Mouse (Mus musculus): ENCODE data around the gene 9430097D07Rik. TPM values are rescaled to one million over a fixed set of nuclear protein-coding genes. Genes with fewer than 3 reads are reported as not detected.

The 9430097D07Rik gene
- polyA plus RNA-seq, 1 experiment = 1.0 TPM

- Histone ChIP-seq H3K27ac (ENCODE audit: insufficient read depth, low read length) (no peak overlapping the region), H3K4me1 (ENCODE audit: control insufficient read depth, insufficient read depth, low read length) (no peaks in the 10 kb centered on the region; the same call in 1 of the 2 replicates), H3K4me3 (ENCODE audit: insufficient read depth, low read length) (no peak overlapping the region)
- no peak for TF ChIP-seq CTCF (IDR thresholded peaks at IDR 0.05; ENCODE audit: extremely low read depth, insufficient read depth, low read length)
- TF ChIP-seq POLR2A (IDR thresholded peaks at IDR 0.05; ENCODE audit: extremely low read depth, insufficient read depth, low read length) = no peak
Measured at GRCm38 (mm10) chr2:32549764-32550163, 25.7 kb downstream of the 9430097D07Rik start.

DNA sequence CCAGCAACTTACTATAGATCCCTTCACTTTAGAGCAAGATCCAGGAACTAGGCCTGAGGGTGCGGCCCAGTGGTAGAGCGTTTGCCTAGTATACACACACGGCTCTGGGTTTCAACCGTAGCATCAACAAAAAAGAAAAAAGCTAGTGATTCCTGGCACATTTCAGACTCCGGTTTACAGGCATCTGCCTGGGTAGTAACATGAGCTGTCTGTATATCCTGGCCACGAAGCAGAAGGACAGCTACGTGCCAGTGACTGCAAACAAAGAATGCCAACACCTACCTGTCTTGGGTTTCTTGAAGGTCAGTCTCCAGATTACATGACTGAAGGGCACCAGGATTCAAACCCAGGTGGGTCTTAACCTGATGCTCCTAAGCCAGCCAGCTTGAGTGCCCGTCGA, 26.3 kb downstream of the 9430097D07Rik start:
- H3K27ac ChIP-seq (ENCODE audit: insufficient read depth, low read length) = no peak overlapping the region
- H3K4me1 ChIP-seq (ENCODE audit: control insufficient read depth, insufficient read depth, low read length) = no peaks in the 10 kb centered on the region; the same call in 1 of the 2 replicates
- no peak for TF ChIP-seq POLR2A (IDR thresholded peaks at IDR 0.05; ENCODE audit: extremely low read depth, insufficient read depth, low read length)
- TF ChIP-seq CTCF (IDR thresholded peaks at IDR 0.05; ENCODE audit: extremely low read depth, insufficient read depth, low read length) = no peak
- no peak overlapping the region for H3K4me3 ChIP-seq (ENCODE audit: insufficient read depth, low read length)

DNA sequence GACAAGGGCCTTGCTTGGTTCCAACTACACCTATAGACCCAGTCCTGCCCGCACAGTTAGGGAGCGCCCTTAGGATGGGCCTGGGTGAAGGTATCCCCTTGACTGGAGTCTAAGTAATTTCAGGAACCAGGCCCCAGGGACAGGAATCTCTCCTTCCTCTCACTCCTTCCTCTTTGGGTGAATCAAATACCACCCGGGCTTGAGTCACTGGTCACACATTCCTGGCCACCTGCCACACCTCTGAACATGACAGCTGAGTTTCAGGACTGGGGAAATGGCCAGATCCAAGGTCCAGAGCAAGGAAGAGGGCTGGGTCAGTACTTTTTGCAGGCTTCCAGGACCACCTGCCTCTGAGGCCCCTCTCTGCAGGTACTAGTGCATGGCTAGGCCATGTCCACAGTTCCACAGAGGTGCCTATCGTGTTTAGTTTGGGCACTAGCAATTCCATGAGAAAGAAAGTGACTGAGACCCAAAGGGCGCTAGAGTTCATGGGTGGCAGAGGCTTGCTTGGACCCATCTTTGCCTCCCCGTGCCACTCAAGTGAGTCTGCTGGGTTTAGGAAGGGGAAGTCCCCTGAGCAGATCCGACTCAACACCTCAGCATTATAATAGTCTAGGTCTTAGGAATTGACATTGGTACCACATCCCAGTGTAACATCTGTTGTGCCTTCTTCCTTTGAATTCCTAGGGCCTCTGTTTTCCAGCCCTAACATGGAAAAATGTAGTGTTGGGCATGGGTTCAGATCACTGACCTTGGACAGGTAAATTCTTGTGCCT, 27.3 kb downstream of the 9430097D07Rik start:
- TF ChIP-seq POLR2A (IDR thresholded peaks at IDR 0.05; ENCODE audit: extremely low read depth, insufficient read depth, low read length) (no peak), CTCF (IDR thresholded peaks at IDR 0.05; ENCODE audit: extremely low read depth, insufficient read depth, low read length) (no peak)
- H3K27ac ChIP-seq (ENCODE audit: insufficient read depth, low read length) = no peak overlapping the region
- H3K4me3 ChIP-seq (ENCODE audit: insufficient read depth, low read length) = no peak overlapping the region
- no peaks in the 10 kb centered on the region; the same call in 1 of the 2 replicates for H3K4me1 ChIP-seq (ENCODE audit: control insufficient read depth, insufficient read depth, low read length)

- no peak overlapping the region for H3K27ac ChIP-seq (ENCODE audit: insufficient read depth, low read length)
- no peak overlapping the region for H3K4me3 ChIP-seq (ENCODE audit: insufficient read depth, low read length)
- H3K4me1 ChIP-seq (ENCODE audit: control insufficient read depth, insufficient read depth, low read length) = no peaks in the 10 kb centered on the region; the same call in 1 of the 2 replicates
- TF ChIP-seq POLR2A (IDR thresholded peaks at IDR 0.05; ENCODE audit: extremely low read depth, insufficient read depth, low read length) = no peak
- no peak for TF ChIP-seq CTCF (IDR thresholded peaks at IDR 0.05; ENCODE audit: extremely low read depth, insufficient read depth, low read length)
Measured at GRCm38 (mm10) chr2:32547380-32547779, 28.1 kb downstream of the 9430097D07Rik start.

GRCm38 (mm10) chr2:32546951-32547350, 28.5 kb downstream of the 9430097D07Rik start:
- TF ChIP-seq POLR2A (IDR thresholded peaks at IDR 0.05; ENCODE audit: extremely low read depth, insufficient read depth, low read length) (no peak), CTCF (IDR thresholded peaks at IDR 0.05; ENCODE audit: extremely low read depth, insufficient read depth, low read length) (no peak)
- Histone ChIP-seq H3K4me3 (ENCODE audit: insufficient read depth, low read length) (no peak overlapping the region), H3K4me1 (ENCODE audit: control insufficient read depth, insufficient read depth, low read length) (no peaks in the 10 kb centered on the region; the same call in 1 of the 2 replicates), H3K27ac (ENCODE audit: insufficient read depth, low read length) (no peak overlapping the region)

DNA sequence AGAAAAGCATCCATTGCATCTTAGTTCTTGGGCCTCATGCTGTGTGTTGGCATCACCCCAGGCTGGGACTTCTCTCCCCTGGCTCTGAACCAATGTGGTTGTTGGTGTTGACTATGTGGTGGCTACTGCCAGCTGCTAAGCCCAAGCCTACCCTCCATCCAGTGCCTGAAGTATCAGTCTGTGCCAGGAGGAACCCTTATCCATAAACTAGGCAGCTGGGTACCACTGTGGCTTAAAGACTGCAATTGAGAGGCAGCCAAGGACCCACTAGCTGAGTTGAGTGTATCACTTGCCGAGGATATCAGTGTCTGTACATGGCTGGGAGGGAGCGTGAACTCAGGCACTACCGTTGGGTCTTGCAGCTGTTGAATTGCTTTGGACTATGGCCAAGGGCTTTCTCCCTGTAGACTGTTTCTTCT, 32.4 kb downstream of the 9430097D07Rik start:
- Histone ChIP-seq H3K4me1 (ENCODE audit: control insufficient read depth, insufficient read depth, low read length) (peaks cover 4% of the 10 kb centered on the region; the same call in 1 of the 2 replicates), H3K27ac (ENCODE audit: insufficient read depth, low read length) (peak overlapping the region; percentile 13; the same call in 1 of the 2 replicates), H3K4me3 (ENCODE audit: insufficient read depth, low read length) (no peak overlapping the region)
- no peak for TF ChIP-seq POLR2A (IDR thresholded peaks at IDR 0.05; ENCODE audit: extremely low read depth, insufficient read depth, low read length)
- TF ChIP-seq CTCF (IDR thresholded peaks at IDR 0.05; ENCODE audit: extremely low read depth, insufficient read depth, low read length) = no peak

DNA sequence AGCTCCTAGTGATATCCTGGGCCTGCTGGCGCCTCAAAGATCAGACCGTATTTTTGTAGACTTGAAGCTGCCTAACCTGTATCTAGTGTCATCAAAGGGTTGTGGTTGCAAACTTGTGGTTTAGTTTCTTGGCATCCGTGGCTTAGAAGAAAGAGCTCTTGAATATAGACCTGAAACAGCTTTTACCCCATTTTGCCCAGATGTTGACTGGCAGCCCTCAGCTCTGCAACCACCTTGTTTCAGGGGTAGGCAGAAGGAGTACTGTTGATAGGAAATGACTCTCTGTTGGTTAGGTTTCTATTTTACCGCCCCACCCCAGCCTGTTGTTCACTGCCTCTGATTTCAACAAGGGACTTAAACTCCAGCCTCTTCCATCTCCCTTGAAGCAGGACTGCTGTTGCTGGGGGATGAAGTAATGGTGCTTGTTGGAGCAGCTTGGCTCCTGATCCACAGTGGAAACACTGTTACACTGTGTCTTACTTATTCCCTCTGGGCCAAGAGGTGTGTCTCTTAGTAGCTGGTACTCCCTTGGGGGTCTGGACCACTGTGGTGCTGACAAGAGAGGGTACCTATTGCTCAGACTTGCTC, 33.4 kb downstream of the 9430097D07Rik start:
- H3K27ac ChIP-seq (ENCODE audit: insufficient read depth, low read length) = peak overlapping the region; percentile 51; the same call in 1 of the 2 replicates
- H3K4me3 ChIP-seq (ENCODE audit: insufficient read depth, low read length) = no peak overlapping the region
- TF ChIP-seq CTCF (IDR thresholded peaks at IDR 0.05; ENCODE audit: extremely low read depth, insufficient read depth, low read length) = no peak
- no peak for TF ChIP-seq POLR2A (IDR thresholded peaks at IDR 0.05; ENCODE audit: extremely low read depth, insufficient read depth, low read length)
- peaks cover 4% of the 10 kb centered on the region; the same call in 1 of the 2 replicates for H3K4me1 ChIP-seq (ENCODE audit: control insufficient read depth, insufficient read depth, low read length)

DNA sequence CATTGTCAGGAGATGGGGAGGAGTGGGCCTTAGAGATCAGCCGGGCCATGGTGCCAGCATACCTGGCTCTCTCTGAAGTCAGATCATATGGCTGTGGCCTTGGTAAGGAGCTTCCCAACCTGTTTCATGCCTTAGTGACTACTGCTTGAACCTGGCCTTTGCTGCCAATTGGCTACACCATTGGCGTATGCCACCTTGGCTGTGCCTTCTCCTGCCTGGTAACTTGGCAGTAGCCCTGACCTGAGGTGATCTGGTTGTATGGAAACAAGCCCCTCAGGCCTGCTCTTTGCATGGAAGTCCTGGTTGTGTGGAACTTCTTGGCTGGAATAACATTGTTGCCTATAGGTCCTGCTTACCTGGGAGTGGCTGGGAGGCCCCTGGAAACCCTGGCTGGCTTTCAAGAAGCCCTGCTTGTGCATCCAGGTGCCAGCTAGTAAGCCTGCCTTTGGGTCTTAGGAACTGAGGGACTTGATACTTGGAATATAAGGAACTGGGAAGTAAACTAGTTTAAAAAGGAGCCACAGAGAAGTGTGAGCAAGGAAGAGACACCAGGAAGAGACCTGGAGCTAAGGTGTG, 34.1 kb downstream of the 9430097D07Rik start:
- peaks cover 4% of the 10 kb centered on the region; the same call in 1 of the 2 replicates for H3K4me1 ChIP-seq (ENCODE audit: control insufficient read depth, insufficient read depth, low read length)

DNA sequence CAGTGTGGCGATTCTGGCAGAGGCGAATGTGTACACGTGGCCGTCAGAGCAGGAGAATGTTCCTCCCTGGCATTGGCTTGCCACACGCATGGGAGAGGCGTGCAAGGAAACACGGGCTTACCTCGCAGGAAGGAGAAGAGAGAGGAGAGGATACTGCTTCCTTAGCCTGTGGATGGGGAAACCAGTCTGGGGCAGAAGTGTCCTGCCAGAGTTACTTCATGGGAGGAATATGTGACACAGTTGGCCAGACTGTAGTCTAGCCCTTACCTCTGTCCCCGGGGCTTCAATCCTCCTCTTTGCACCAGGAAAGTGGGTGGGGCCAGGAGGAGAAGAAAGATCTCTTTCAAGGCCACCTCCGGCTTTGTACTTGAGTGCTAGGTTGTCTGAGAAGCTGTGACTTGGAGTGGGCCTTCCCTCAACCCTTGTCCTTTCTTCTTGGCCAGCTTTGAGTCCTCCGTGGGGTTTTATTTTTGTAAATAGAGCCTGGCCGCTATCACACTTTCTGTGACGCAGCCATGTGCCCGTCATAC, 36.0 kb downstream of the 9430097D07Rik start:
- H3K4me3 ChIP-seq (ENCODE audit: insufficient read depth, low read length) = no peak overlapping the region

More for the DNA sequence above, 34.1 kb downstream of the 9430097D07Rik start:
- Histone ChIP-seq H3K27ac (ENCODE audit: insufficient read depth, low read length) (0 out of 2 replicates have a peak overlapping the region, but pooled peaks have one; percentile 32), H3K4me3 (ENCODE audit: insufficient read depth, low read length) (no peak overlapping the region)
- TF ChIP-seq CTCF (IDR thresholded peaks at IDR 0.05; ENCODE audit: extremely low read depth, insufficient read depth, low read length) (no peak), POLR2A (IDR thresholded peaks at IDR 0.05; ENCODE audit: extremely low read depth, insufficient read depth, low read length) (no peak)

More for the DNA sequence above, 36.0 kb downstream of the 9430097D07Rik start:
- Histone ChIP-seq H3K27ac (ENCODE audit: insufficient read depth, low read length) (no peak overlapping the region), H3K4me1 (ENCODE audit: control insufficient read depth, insufficient read depth, low read length) (peaks cover 4% of the 10 kb centered on the region; the same call in 1 of the 2 replicates)
- TF ChIP-seq POLR2A (IDR thresholded peaks at IDR 0.05; ENCODE audit: extremely low read depth, insufficient read depth, low read length) (no peak), CTCF (IDR thresholded peaks at IDR 0.05; ENCODE audit: extremely low read depth, insufficient read depth, low read length) (no peak)
